In the genomic region with DNA sequence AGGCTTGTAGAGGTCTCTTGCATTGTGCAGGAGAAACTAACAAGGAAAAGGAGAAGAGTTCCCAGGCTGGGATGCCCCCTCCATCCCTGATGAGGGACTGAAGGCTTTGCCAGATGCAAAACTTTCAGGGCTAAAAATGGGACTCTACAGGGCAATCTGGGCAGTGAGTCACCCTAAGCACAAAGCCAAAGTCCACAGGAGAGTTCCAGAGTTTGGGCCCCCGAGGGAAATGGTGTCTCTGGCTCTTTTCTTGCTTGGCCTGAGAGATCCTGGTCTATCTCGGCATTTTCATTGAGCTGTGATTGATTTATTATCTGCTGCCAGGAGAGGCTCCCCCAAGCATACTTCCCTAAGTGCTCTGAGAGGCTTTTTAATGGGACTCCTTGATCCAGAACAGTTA, we compare ENCODE assay signal across 29 mouse cellular contexts.
DNase-seq lines count a peak whose midpoint lies in the region; ATAC-seq and TF ChIP-seq lines count a peak whose summit lies in the region.
"Had no signal": no experiment of that assay in that cellular context is flagged by ENCODE, and none has a peak within 500 bp of the region (broad histone marks: within the 10 kb centered on the region; RNA-seq: fewer than 3 reads in every experiment).

No protein-coding gene starts in this region.

- H3K9ac ChIP-seq in intestine, embryonic 15.5 days = no peak overlapping the region
- H3K9ac ChIP-seq in intestine, postnatal 0 days (ENCODE audit: low read depth, low read length) = no peak overlapping the region
- no peak overlapping the region for H3K9ac ChIP-seq in kidney, embryonic 14.5 days (ENCODE audit: low read depth, low read length)
- H3K9ac ChIP-seq: embryonic facial prominence, embryonic 13.5 days; forebrain, embryonic 13.5 days; heart, embryonic 12.5 days; heart, embryonic 15.5 days; hindbrain, embryonic 13.5 days had no signal

- no peak overlapping the region for H3K4me2 ChIP-seq in intestine, embryonic 15.5 days (replicated peaks)
- H3K4me2 ChIP-seq in intestine, postnatal 0 days (replicated peaks; ENCODE audit: low read depth) = no peak overlapping the region
- no peak overlapping the region for H3K4me2 ChIP-seq in kidney, embryonic 14.5 days (replicated peaks; ENCODE audit: low read depth, low read length)
- H3K4me2 ChIP-seq: embryonic facial prominence, embryonic 13.5 days; forebrain, embryonic 13.5 days; heart, embryonic 12.5 days; heart, embryonic 15.5 days; hindbrain, embryonic 13.5 days had no signal

- peak; percentile 27 for DNase-seq in MN1 (ENCODE audit: low spot score)
- peak; percentile 60 for DNase-seq in adipocyte (ENCODE audit: low spot score)
- no peak for DNase-seq in gastrocnemius, postnatal 25 days
- DNase-seq: adrenal gland, postnatal 14 days; cerebellum, adult 11 months; cerebellum, adult 2 months; cerebellum, adult 9-11 months; cerebellum, postnatal 25 days; embryo, embryonic 11 days; gastrocnemius, postnatal 10 days; heart, adult 11 months; heart, postnatal 10 days; kidney, adult 2 months had no signal

- peaks cover 16% of the 10 kb centered on the region; the same call in 1 of the 2 replicates for H3K4me1 ChIP-seq in intestine, embryonic 15.5 days (replicated peaks)
- no peaks in the 10 kb centered on the region for H3K4me1 ChIP-seq in intestine, postnatal 0 days (replicated peaks; ENCODE audit: control insufficient read depth, insufficient read depth, low read length)
- no peaks in the 10 kb centered on the region for H3K4me1 ChIP-seq in kidney, embryonic 14.5 days (ENCODE audit: control insufficient read depth, insufficient read depth, low read length)

- H3K27ac ChIP-seq in intestine, embryonic 15.5 days = no peak overlapping the region
- no peak overlapping the region for H3K27ac ChIP-seq in intestine, postnatal 0 days (ENCODE audit: low read depth, low read length)
- no peak overlapping the region for H3K27ac ChIP-seq in kidney, embryonic 14.5 days (ENCODE audit: low read depth, low read length)
- H3K27ac ChIP-seq: embryonic facial prominence, embryonic 10.5 days; embryonic facial prominence, embryonic 13.5 days; forebrain, embryonic 10.5 days; forebrain, embryonic 13.5 days; heart, embryonic 15.5 days; hindbrain, embryonic 10.5 days; hindbrain, embryonic 13.5 days had no signal

- no peak for TF ChIP-seq CTCF in intestine, postnatal 0 days (IDR thresholded peaks at IDR 0.05; ENCODE audit: low read depth)

- H3K36me3 ChIP-seq in intestine, embryonic 15.5 days = no peaks in the 10 kb centered on the region
- no peaks in the 10 kb centered on the region for H3K36me3 ChIP-seq in intestine, postnatal 0 days (ENCODE audit: control insufficient read depth, insufficient read depth)
- no peaks in the 10 kb centered on the region for H3K36me3 ChIP-seq in kidney, embryonic 14.5 days (ENCODE audit: control insufficient read depth, insufficient read depth, low read length)
- H3K36me3 ChIP-seq: embryonic facial prominence, embryonic 13.5 days; heart, embryonic 12.5 days; heart, embryonic 15.5 days had no signal

- 13% methylated on average over 2 of the region's 2 CpGs for WGBS in intestine, embryonic 15.5 days
- 8% methylated on average over 2 of the region's 2 CpGs for WGBS in intestine, postnatal 0 days
- WGBS in kidney, embryonic 14.5 days = 32% methylated on average over 2 of the region's 2 CpGs

- H3K9me3 ChIP-seq in intestine, embryonic 15.5 days = no peaks in the 10 kb centered on the region
- no peaks in the 10 kb centered on the region for H3K9me3 ChIP-seq in intestine, postnatal 0 days (ENCODE audit: control insufficient read depth)
- no peaks in the 10 kb centered on the region for H3K9me3 ChIP-seq in kidney, embryonic 14.5 days (ENCODE audit: control insufficient read depth, low read length)
- H3K9me3 ChIP-seq: embryonic facial prominence, embryonic 10.5 days; embryonic facial prominence, embryonic 13.5 days; forebrain, embryonic 10.5 days; forebrain, embryonic 13.5 days; heart, embryonic 12.5 days; heart, embryonic 15.5 days; hindbrain, embryonic 10.5 days; hindbrain, embryonic 13.5 days had no signal

- H3K27me3 ChIP-seq in intestine, embryonic 15.5 days (replicated peaks) = no peaks in the 10 kb centered on the region
- H3K27me3 ChIP-seq in intestine, postnatal 0 days (replicated peaks; ENCODE audit: control insufficient read depth, insufficient read depth, low read length) = no peaks in the 10 kb centered on the region
- no peaks in the 10 kb centered on the region for H3K27me3 ChIP-seq in kidney, embryonic 14.5 days (ENCODE audit: control insufficient read depth, insufficient read depth, low read length)
- H3K27me3 ChIP-seq: forebrain, embryonic 13.5 days; hindbrain, embryonic 13.5 days had no signal

- peak; percentile 14; the same call in 1 of the 2 replicates for ATAC-seq in intestine, embryonic 15.5 days
- ATAC-seq in intestine, postnatal 0 days = no peak
- no peak for ATAC-seq in kidney, embryonic 14.5 days (ENCODE audit: low FRiP score, low TSS enrichment)
- ATAC-seq: CD4-positive, CD25-positive, alpha-beta regulatory T cell, adult 4 months; forebrain, embryonic 13.5 days; forebrain, embryonic 16.5 days; hindbrain, embryonic 16.5 days; intestine, embryonic 16.5 days had no signal

- no peak overlapping the region for H3K4me3 ChIP-seq in intestine, embryonic 15.5 days (replicated peaks)
- H3K4me3 ChIP-seq in intestine, postnatal 0 days (ENCODE audit: low read depth, low read length) = no peak overlapping the region
- no peak overlapping the region for H3K4me3 ChIP-seq in kidney, embryonic 14.5 days (ENCODE audit: low read length)
- H3K4me3 ChIP-seq: embryonic facial prominence, embryonic 10.5 days; embryonic facial prominence, embryonic 13.5 days; erythroblast, embryonic 14.5 days; forebrain, embryonic 10.5 days; forebrain, embryonic 13.5 days; heart, embryonic 12.5 days; heart, embryonic 15.5 days; hindbrain, embryonic 10.5 days; hindbrain, embryonic 13.5 days had no signal
